Mouse (Mus musculus) gastrocnemius, adult 2 months (tissue): ENCODE results near the gene Dusp23. TPM values are rescaled to one million over a fixed set of nuclear protein-coding genes. Genes with fewer than 3 reads are reported as not detected.

Experiments used
- DNase-seq: peaks from one replicate; pipeline ENCODE4 v3.0.0; 2022
- H3K27ac ChIP-seq: fragments of 200-600 bp; 2 replicates; pipeline ENCODE4 v1.8.1; 2022; ENCODE audit warnings: mild to moderate bottlenecking
- H3K4me3 ChIP-seq: fragments of 200-600 bp; 2 replicates; pipeline ENCODE4 v1.8.1; 2022; ENCODE audit warnings: mild to moderate bottlenecking, moderate library complexity
- CTCF ChIP-seq: fragments of 200-600 bp; IDR thresholded peaks from 2 replicates; pipeline ENCODE4 v1.8.1; 2022; ENCODE audit warnings: antibody characterized with exemption, mild to moderate bottlenecking, moderate library complexity
- intact Hi-C: fragments of 180-260 bp; cut with DNase I; formaldehyde crosslinking; loops from one replicate; pipeline ENCODE4 v1.15.1; 2025
- long read RNA-seq, 2 experiments: library from polyadenylated mRNA; stranded (forward); transcript quantifications; one replicate each; pipeline ENCODE4 v2.0.0; 2021
- total RNA-seq, 2 experiments: library from RNA; stranded (reverse); gene quantifications; 2 replicates each; pipeline ENCODE4 v1.2.3; 2021

Dusp23 gene
- 10 to 100 TPM; 32.4 to 33.4 TPM for total RNA-seq
- long read RNA-seq, experiment 1, transcript Dusp23-201 (2 exons, 1,410 nt): major isoform, 49 of 49 reads
- long read RNA-seq, experiment 1, partial matches to known transcripts: 0 of 49 reads
- long read RNA-seq, experiment 1, other reads (novel, unspliced or antisense): 0 of 49 reads
- long read RNA-seq, experiment 2, transcript Dusp23-201 (2 exons, 1,410 nt): major isoform, 35 of 35 reads
- long read RNA-seq, experiment 2, partial matches to known transcripts: 0 of 35 reads
- long read RNA-seq, experiment 2, other reads (novel, unspliced or antisense): 0 of 35 reads

GRCm38 (mm10) chr1:172632451-172633326 lies at the start of gene Dusp23:
TSS of gene Dusp23 (minus strand) at chr1:172632962.
- intact Hi-C loops: loop anchor here (1.0 to 5.0 kb wide), 2 partner anchors 104 to 225 kb away; no protein-coding TSS in a partner anchor
- TF ChIP-seq CTCF: no peak; the same call in none of the 2 replicates
- DNase-seq: peak; percentile 99
- Histone ChIP-seq H3K4me3 (peak within 1 kb of the TSS; percentile 86), H3K27ac (peak within 1 kb of the TSS; percentile 96)

- no peak for DNase-seq
- Histone ChIP-seq H3K4me3 (no peak overlapping the region), H3K27ac (no peak overlapping the region)
- intact Hi-C loops: no loop called here
- no peak for TF ChIP-seq CTCF
Measured at GRCm38 (mm10) chr1:172680742-172681141, 48.0 kb upstream of the Dusp23 start.

GRCm38 (mm10) chr1:172670716-172671115 lies 38.0 kb upstream of the Dusp23 start:
- intact Hi-C loops: no loop called here

GRCm38 (mm10) chr1:172667597-172667996 lies 34.8 kb upstream of the Dusp23 start:
- DNase-seq: no peak
- no peak overlapping the region for H3K27ac ChIP-seq
- intact Hi-C loops: no loop called here
- H3K4me3 ChIP-seq: no peak overlapping the region
- TF ChIP-seq CTCF: no peak

More at GRCm38 (mm10) chr1:172670716-172671115, 38.0 kb upstream of the Dusp23 start:
- no peak for TF ChIP-seq CTCF
- Histone ChIP-seq H3K27ac (no peak overlapping the region), H3K4me3 (no peak overlapping the region)
- no peak for DNase-seq

- no peak for TF ChIP-seq CTCF
- no peak overlapping the region for H3K4me3 ChIP-seq
- no peak overlapping the region for H3K27ac ChIP-seq
- no peak for DNase-seq
- intact Hi-C loops: no loop called here
Measured at GRCm38 (mm10) chr1:172665457-172665856, 32.7 kb upstream of the Dusp23 start.

- no peak for TF ChIP-seq CTCF
- intact Hi-C loops: no loop called here
- no peak for DNase-seq
- no peak overlapping the region for H3K27ac ChIP-seq
- no peak overlapping the region for H3K4me3 ChIP-seq
Measured at GRCm38 (mm10) chr1:172659688-172660087, 26.9 kb upstream of the Dusp23 start.

- intact Hi-C loops: no loop called here
Measured at GRCm38 (mm10) chr1:172657266-172657665, 24.5 kb upstream of the Dusp23 start.

GRCm38 (mm10) chr1:172653900-172654299 lies 21.1 kb upstream of the Dusp23 start:
- Histone ChIP-seq H3K27ac (no peak overlapping the region), H3K4me3 (no peak overlapping the region)
- intact Hi-C loops: no loop called here
- no peak for DNase-seq
- no peak for TF ChIP-seq CTCF

More at GRCm38 (mm10) chr1:172657266-172657665, 24.5 kb upstream of the Dusp23 start:
- TF ChIP-seq CTCF: no peak
- Histone ChIP-seq H3K4me3 (no peak overlapping the region), H3K27ac (no peak overlapping the region)
- no peak for DNase-seq

- TF ChIP-seq CTCF: no peak
- peak overlapping the region; percentile 49 for H3K4me3 ChIP-seq
- DNase-seq: no peak
- intact Hi-C loops: no loop called here
- peak overlapping the region; percentile 78 for H3K27ac ChIP-seq
Measured at GRCm38 (mm10) chr1:172652040-172652662, 19.4 kb upstream of the Dusp23 start.

- Histone ChIP-seq H3K27ac (peak overlapping the region; percentile 78), H3K4me3 (peak overlapping the region; percentile 49)
- peak; percentile 26 for DNase-seq
- intact Hi-C loops: no loop called here
- TF ChIP-seq CTCF: no peak
Measured at GRCm38 (mm10) chr1:172651288-172651987, 18.7 kb upstream of the Dusp23 start.

GRCm38 (mm10) chr1:172650519-172651287 lies 17.9 kb upstream of the Dusp23 start:
- peak overlapping the region; percentile 78 for H3K27ac ChIP-seq
- intact Hi-C loops: no loop called here
- peak; percentile 67 for TF ChIP-seq CTCF
- H3K4me3 ChIP-seq: no peak overlapping the region
- peak; percentile 56 for DNase-seq
